Mouse (Mus musculus) hindbrain, postnatal 0 days (tissue): ENCODE measurements at regions not wholly inside any gene's neighbourhood (a gene's known extent, or its start where the extent isn't known, plus 50 kb on each side); places are given as distances from the start of the nearest gene placed in this dataset.
A peak's percentile ranks its signal among the peaks of the same experiment; 100 is the strongest.
"Not testable (repeated sequence)": the region's sequence is repeated elsewhere in the genome, so short reads cannot be mapped to it uniquely, and the experiment has no call there.

Experiments used
- ATAC-seq: fragments of 200-750 bp; cut with Nextera tagmentation; 2 replicates; pipeline ENCODE4 v1.8.0; 2017; ENCODE audit warnings: mild to moderate bottlenecking, moderate TSS enrichment, moderate library complexity
- DNase-seq: peaks from one replicate; pipeline ENCODE4 v3.0.0-alpha.2; 2015; ENCODE audit warnings: low spot score
- H3K27ac ChIP-seq: fragments of 300-500 bp; sonication (generic); 2 replicates; pipeline ENCODE4 v1.5.1; 2014; ENCODE audit warnings: mild to moderate bottlenecking
- H3K27me3 ChIP-seq: fragments of 300-500 bp; sonication (generic); 2 replicates; pipeline ENCODE4 v1.6.1; 2014; ENCODE audit warnings: low read length, mixed read lengths; ENCODE audit not compliant: insufficient read depth
- H3K36me3 ChIP-seq: fragments of 300-500 bp; sonication (generic); 2 replicates; pipeline ENCODE4 v1.6.1; 2014; ENCODE audit warnings: low read length, mixed read lengths; ENCODE audit not compliant: insufficient read depth
- H3K4me1 ChIP-seq: fragments of 300-500 bp; sonication (generic); 2 replicates; pipeline ENCODE4 v1.6.1; 2014; ENCODE audit warnings: antibody characterized with exemption, low read length, mixed read lengths; ENCODE audit not compliant: insufficient read depth
- H3K4me2 ChIP-seq: fragments of 300-500 bp; sonication (generic); 2 replicates; pipeline ENCODE4 v1.6.1; 2014; ENCODE audit warnings: low read depth, mild to moderate bottlenecking, low read length, moderate library complexity, mixed read lengths
- H3K4me3 ChIP-seq: fragments of 300-500 bp; sonication (generic); 2 replicates; pipeline ENCODE4 v1.5.1; 2014; ENCODE audit warnings: low read length
- H3K9ac ChIP-seq: fragments of 300-500 bp; sonication (generic); replicated peaks from 2 replicates; pipeline ENCODE4 v1.6.1; 2014; ENCODE audit warnings: mild to moderate bottlenecking, low read length, moderate library complexity, mixed read lengths
- H3K9me3 ChIP-seq: fragments of 300-500 bp; sonication (generic); 2 replicates; pipeline ENCODE4 v1.6.1; 2016; ENCODE audit warnings: low read length, mixed read lengths
- CTCF ChIP-seq: IDR thresholded peaks from 2 replicates; pipeline ENCODE4 v1.5.1; 2016; ENCODE audit warnings: antibody characterized with exemption, control low read depth, low read depth
- WGBS: fragments of 180-500 bp; shearing (Covaris S2); extraction: QIAGEN DNeasy Blood & Tissue Kit; methylation state at CpG from one replicate; pipeline ENCODE4 v1.1.7; 2014; 5-methylcytosine and 5-hydroxymethylcytosine counted together

DNA sequence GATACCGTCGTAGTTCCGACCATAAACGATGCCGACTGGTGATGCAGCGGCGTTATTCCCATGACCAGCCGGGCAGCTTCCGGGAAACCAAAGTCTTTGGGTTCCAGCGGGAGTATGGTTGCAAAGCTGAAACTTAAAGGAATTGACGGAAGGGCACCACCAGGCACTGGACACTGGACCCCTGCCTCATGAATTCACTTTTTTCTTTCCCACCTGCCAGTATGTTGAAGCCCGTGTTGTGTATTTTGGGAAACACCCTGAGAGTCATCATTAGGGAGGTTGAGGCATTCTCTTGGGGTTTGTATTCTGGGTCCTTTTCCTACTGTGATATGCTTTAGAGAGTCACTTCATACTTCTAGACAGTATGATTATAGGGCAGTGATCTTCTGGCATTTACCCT is 197.9 kb downstream of the Samd9l start:
- H3K27ac ChIP-seq, H3K27me3 ChIP-seq, H3K9ac ChIP-seq, H3K36me3 ChIP-seq, ATAC-seq, H3K4me3 ChIP-seq, H3K9me3 ChIP-seq, H3K4me2 ChIP-seq, DNase-seq, H3K4me1 ChIP-seq: not testable (repeated sequence)
- 56% methylated on average over 12 of the region's 12 CpGs for WGBS

GRCm38 (mm10) chr6:3201107-3201506 is 198.3 kb downstream of the Samd9l start:
- 70% methylated on average over 30 of the region's 33 CpGs for WGBS

DNA sequence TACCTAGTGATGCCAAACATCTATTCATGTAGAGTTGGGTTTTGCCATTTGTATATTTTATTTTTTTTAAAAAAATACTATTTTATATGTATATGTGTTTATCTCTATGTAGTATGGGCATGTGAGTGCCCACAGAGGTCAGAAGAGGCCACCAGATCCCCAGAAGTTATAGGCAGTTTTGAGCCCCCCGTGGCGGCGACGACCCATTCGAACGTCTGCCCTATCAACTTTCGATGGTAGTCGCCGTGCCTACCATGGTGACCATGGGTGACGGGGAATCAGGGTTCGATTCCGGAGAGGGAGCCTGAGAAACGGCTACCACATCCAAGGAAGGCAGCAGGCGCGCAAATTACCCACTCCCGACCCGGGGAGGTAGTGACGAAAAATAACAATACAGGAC is 198.8 kb downstream of the Samd9l start:
- not testable (repeated sequence) for H3K4me2 ChIP-seq, H3K9ac ChIP-seq, DNase-seq, H3K27me3 ChIP-seq, H3K4me1 ChIP-seq, H3K27ac ChIP-seq, H3K9me3 ChIP-seq, ATAC-seq, H3K36me3 ChIP-seq, H3K4me3 ChIP-seq
- 85% methylated on average over 18 of the region's 18 CpGs for WGBS

More at GRCm38 (mm10) chr6:3201107-3201506, 198.3 kb downstream of the Samd9l start:
- DNase-seq = no peak
- no peak for TF ChIP-seq CTCF
- Histone ChIP-seq H3K27ac (no peak overlapping the region), H3K36me3 (no peaks in the 10 kb centered on the region), H3K9ac (no peak overlapping the region), H3K4me3 (no peak overlapping the region), H3K4me1 (no peaks in the 10 kb centered on the region), H3K9me3 (peaks cover 2% of the 10 kb centered on the region; the same call in 1 of the 2 replicates), H3K4me2 (no peak overlapping the region), H3K27me3 (no peaks in the 10 kb centered on the region)
- no peak for ATAC-seq

GRCm38 (mm10) chr6:3192424-3192820 is 206.9 kb downstream of the Samd9l start:
- not testable (repeated sequence) for H3K4me2 ChIP-seq, H3K9me3 ChIP-seq, H3K4me3 ChIP-seq, H3K36me3 ChIP-seq, H3K27me3 ChIP-seq, H3K9ac ChIP-seq, H3K27ac ChIP-seq, H3K4me1 ChIP-seq, ATAC-seq, DNase-seq
- WGBS = 65% methylated on average over 1 of the region's 1 CpGs

DNA sequence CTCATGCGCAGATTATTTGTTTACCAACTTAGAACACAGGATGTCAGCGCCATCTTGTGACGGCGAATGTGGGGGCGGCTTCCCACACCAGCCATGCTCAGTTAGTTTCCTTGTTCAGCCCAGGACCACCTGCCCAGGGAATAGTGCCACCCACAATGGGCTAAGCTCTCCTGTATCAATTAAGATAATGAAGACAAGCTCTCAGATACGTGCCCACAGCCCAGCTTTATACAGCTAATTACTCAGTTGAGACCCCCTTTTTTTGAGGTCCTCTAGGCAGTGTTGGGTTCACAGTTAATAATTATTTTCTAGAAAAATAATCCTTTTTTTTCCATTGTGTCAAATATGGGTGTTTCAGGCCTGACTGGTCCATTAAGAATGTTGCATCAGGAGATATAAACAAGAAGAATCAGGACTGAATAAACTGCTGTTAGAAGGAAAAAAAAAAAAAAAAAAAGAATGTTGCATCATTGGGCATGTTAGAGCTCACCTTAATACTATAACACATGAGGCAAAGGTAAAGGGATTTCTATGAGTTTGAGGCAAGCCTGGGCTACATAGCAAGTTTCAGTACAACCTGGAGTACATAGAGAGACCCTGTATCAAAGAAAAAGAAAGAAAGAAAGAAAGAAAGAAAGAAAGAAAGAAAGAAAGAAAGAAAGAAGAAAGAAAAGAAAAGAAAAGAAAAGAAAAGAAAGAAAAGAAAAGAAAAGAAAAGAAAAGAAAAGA is 207.5 kb downstream of the Samd9l start:
- not testable (repeated sequence) for H3K9me3 ChIP-seq, H3K4me1 ChIP-seq, H3K27me3 ChIP-seq, DNase-seq, H3K4me3 ChIP-seq, H3K4me2 ChIP-seq, ATAC-seq, H3K27ac ChIP-seq, H3K9ac ChIP-seq, H3K36me3 ChIP-seq
- 87% methylated on average over 5 of the region's 6 CpGs for WGBS

DNA sequence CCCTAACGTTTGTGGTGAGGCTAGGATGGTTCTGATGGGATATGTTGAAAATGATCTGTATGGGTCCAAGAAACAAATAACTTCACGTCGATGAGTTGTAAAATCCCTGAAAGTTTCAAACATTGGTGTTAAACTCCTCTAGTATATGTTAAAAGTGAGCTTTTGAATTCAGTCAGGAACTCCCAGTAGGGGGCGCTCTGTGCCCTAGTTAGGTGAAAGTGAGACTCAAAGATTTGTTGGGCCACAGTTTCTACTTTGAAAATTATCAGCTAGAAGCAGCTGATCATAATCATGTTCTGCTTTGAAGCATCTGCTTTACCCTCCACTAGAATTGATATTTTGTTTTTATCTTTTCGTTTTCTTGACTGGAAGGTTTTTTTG is 215.6 kb downstream of the Samd9l start:
- Histone ChIP-seq H3K4me2 (no peak overlapping the region), H3K4me1 (no peaks in the 10 kb centered on the region)
- peak; percentile 41 for TF ChIP-seq CTCF

DNA sequence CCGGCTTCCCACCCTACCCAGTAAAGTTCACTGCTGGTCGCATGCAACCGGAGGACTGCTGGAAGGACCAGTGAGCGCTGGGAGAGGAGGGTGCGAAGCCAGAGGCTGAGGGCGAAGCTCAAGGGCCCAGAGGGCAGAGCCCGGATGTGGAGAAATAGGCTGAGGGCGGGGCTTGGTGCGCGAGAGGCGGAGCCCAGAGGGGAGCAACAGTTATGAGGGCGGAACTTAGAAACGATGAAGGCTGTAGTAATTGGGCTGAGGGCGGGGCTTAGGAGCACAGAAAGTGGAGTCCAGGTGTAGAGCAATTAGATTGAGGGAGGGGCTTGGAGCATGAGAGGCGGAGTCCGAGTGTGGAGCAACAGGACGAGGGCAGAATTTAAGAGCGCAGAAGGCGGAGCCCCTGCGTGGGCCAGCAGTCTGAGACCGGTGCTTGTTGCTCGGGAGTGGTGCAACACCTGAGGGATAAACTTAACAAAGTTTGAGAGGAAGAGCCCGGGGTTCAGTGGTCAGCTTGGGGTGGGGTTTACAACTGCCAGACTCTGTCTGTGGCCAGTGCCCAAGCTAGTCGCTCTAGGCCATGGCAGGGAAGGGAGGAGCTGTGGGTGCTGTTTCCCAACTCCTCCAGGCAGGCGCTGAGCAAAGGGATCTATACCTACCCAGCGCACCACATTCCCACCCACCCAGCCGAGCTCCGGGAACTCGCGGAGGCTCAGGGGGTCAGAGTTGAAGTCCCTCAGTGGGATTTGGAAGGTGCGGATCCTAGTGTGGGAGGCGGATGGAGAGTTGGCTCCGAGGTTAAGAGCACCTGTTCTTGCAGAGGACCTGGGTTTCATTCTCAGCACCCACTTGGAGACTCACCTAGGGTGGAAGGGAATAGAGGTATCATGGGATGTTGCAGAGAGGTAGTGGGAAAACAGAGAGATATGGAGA is 216.2 kb downstream of the Samd9l start:
- ATAC-seq = peak; percentile 86
- no peak overlapping the region for H3K27ac ChIP-seq
- H3K9me3 ChIP-seq = peaks cover 20% of the 10 kb centered on the region
- TF ChIP-seq CTCF = no peak
- no peak overlapping the region for H3K9ac ChIP-seq
- H3K4me1 ChIP-seq = no peaks in the 10 kb centered on the region
- no peaks in the 10 kb centered on the region for H3K36me3 ChIP-seq
- 50% methylated on average over 33 of the region's 33 CpGs for WGBS
- peak; percentile 11 for DNase-seq
- no peaks in the 10 kb centered on the region for H3K27me3 ChIP-seq
- peak overlapping the region; percentile 38 for H3K4me2 ChIP-seq
- peak overlapping the region; percentile 13 for H3K4me3 ChIP-seq

More for the DNA sequence above, 215.6 kb downstream of the Samd9l start:
- WGBS = 44% methylated on average over 5 of the region's 5 CpGs
- DNase-seq (peak; percentile 71), ATAC-seq (no peak)
- Histone ChIP-seq H3K9ac (no peak overlapping the region), H3K4me3 (no peak overlapping the region), H3K27me3 (no peaks in the 10 kb centered on the region), H3K27ac (no peak overlapping the region), H3K36me3 (no peaks in the 10 kb centered on the region), H3K9me3 (peaks cover 20% of the 10 kb centered on the region)

DNA sequence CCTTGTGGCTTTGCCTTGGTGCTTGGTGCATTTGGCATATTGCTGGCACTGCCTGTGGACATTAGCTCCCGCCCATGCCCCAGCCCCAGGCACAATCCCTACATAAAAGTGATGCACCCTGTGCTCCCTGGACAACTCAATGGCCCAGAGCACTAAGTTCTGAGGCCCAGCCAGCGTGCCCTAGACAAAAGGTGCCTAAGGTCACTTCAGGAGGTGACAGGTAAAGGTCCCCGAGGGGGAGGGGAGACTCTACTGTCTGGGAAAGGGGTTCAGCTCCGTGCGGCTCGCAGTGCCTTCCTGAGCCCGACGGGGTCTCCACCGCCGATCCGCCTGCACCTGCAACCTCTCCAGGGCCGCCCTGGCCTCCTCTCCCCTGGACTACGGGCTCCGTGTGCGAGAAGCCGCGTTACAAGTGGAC is 216.9 kb downstream of the Samd9l start:
- not testable (repeated sequence) for H3K4me1 ChIP-seq, H3K36me3 ChIP-seq, H3K27me3 ChIP-seq, DNase-seq, H3K9ac ChIP-seq, H3K27ac ChIP-seq
- H3K9me3 ChIP-seq = peaks cover 20% of the 10 kb centered on the region
- 45% methylated on average over 17 of the region's 17 CpGs for WGBS
- ATAC-seq = peak; percentile 58
- H3K4me2 ChIP-seq = peak overlapping the region; percentile 38
- peak overlapping the region; percentile 13 for H3K4me3 ChIP-seq

DNA sequence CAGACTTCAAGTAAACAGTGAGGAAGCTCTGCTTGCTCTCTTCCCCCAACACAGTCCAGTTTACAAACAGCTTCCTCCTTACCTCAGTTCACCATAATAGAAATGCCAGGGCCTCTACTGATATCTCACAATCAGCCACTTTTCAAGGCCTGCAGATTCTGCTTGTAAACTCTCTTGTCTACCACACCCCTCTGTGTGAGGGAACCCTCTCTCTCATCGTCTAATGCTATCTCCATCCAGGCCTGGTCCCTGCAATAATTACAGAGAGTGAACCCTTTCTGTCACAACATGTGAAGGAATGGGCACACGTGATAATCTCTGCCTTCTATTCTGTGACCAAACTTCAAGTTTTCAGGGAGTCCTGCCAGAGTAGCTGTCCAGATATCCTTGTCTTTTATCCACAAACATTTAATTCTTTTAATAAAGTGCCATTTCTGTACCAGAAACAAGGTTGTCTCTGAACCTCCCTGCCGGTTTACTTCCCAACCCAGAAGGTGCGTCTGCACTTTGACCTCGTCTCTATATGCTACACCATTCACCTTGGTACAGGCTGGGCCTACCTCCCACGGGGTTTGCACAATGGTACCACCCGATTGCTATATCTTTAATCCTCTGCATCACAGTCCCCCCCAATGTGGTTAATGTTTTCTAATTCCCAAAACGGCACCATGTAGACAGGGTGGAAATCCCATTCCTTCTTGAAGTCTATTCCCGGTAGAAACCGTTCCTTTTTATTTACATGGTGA is 219.6 kb downstream of the Samd9l start:
- not testable (repeated sequence) for H3K4me1 ChIP-seq, DNase-seq, H3K27ac ChIP-seq

More for the DNA sequence above, 219.6 kb downstream of the Samd9l start:
- 82% methylated on average over 7 of the region's 10 CpGs for WGBS
- not testable (repeated sequence) for H3K27me3 ChIP-seq, ATAC-seq, H3K4me3 ChIP-seq, H3K36me3 ChIP-seq, H3K9ac ChIP-seq, H3K4me2 ChIP-seq
- H3K9me3 ChIP-seq = peaks cover 20% of the 10 kb centered on the region
